Mouse (Mus musculus): ENCODE results near the gene Zfp62. TPM values are rescaled to one million over a fixed set of nuclear protein-coding genes. Genes with fewer than 3 reads are reported as not detected.

Zfp62 gene
- polyA plus RNA-seq, 1 experiment from 2014 or later = 42.3 TPM

GRCm38 (mm10) chr11:49259296-49259695, 56.2 kb downstream of the Zfp62 start:
- Histone ChIP-seq H3K36me3 (peaks cover 60% of the 10 kb centered on the region), H3K27me3 (ENCODE audit: low read depth, poor library complexity, severe bottlenecking) (no peaks in the 10 kb centered on the region), H3K9me3 (replicated peaks) (no peaks in the 10 kb centered on the region), H3K4me1 (no peaks in the 10 kb centered on the region), H3K4me3 (no peak overlapping the region), H3K27ac (replicated peaks) (no peak overlapping the region)
- WGBS = 97% methylated on average over 2 of the region's 2 CpGs
- DNase-seq (ENCODE audit: low spot score) = no peak

DNA sequence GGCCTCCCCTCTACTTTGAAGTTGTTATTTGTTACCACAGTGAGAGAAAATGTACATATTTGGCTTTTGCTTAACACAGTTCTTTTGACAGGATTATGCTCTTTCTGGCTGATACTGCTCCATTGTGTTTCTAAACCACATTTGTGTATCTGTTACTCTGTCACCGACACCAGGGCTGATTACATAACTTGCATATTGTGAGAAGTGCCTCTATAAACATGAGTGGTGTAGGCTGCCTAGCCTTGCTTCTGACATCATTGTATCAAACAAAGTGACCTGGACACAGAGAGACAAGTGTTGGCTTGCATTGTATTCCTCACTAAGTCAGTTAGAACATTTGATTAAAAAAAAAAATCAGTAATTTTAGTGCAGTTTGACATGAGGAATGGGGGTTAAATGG, 56.7 kb downstream of the Zfp62 start:
- 90% methylated on average over 1 of the region's 1 CpGs for WGBS
- peaks cover 57% of the 10 kb centered on the region for H3K36me3 ChIP-seq

DNA sequence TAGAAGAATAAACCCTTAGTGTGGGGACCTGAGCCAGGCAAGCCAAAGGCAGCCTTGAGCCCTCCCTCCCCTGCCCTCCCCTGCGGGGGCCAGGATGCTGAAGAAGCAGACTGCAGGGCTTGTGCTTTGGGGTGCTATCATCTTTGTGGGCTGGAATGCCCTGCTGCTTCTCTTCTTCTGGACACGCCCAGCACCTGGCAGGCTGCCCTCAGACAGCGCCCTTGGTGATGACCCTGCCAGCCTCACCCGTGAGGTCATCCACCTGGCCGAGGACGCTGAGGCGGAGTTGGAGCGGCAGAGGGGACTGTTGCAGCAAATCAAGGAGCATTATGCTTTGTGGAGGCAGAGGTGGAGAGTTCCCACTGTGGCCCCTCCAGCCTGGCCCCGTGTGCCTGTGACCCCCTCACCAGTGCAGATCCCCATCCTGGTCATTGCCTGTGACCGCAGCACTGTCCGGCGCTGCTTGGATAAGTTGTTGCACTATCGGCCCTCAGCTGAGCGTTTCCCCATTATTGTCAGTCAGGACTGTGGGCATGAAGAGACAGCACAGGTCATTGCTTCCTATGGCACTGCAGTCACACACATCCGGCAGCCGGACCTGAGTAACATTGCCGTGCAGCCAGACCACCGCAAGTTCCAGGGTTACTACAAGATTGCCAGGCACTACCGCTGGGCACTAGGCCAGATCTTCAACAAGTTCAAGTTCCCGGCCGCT, 57.7 kb downstream of the Zfp62 start:
- Histone ChIP-seq H3K4me1 (no peaks in the 10 kb centered on the region), H3K36me3 (peaks cover 48% of the 10 kb centered on the region)
- 94% methylated on average over 21 of the region's 21 CpGs for WGBS

More for the DNA sequence above, 56.7 kb downstream of the Zfp62 start:
- DNase-seq (ENCODE audit: low spot score) = no peak
- H3K27me3 ChIP-seq (ENCODE audit: low read depth, poor library complexity, severe bottlenecking) = no peaks in the 10 kb centered on the region
- no peaks in the 10 kb centered on the region for H3K9me3 ChIP-seq (replicated peaks)
- H3K27ac ChIP-seq (replicated peaks) = no peak overlapping the region
- H3K4me1 ChIP-seq = no peaks in the 10 kb centered on the region
- H3K4me3 ChIP-seq = no peak overlapping the region

DNA sequence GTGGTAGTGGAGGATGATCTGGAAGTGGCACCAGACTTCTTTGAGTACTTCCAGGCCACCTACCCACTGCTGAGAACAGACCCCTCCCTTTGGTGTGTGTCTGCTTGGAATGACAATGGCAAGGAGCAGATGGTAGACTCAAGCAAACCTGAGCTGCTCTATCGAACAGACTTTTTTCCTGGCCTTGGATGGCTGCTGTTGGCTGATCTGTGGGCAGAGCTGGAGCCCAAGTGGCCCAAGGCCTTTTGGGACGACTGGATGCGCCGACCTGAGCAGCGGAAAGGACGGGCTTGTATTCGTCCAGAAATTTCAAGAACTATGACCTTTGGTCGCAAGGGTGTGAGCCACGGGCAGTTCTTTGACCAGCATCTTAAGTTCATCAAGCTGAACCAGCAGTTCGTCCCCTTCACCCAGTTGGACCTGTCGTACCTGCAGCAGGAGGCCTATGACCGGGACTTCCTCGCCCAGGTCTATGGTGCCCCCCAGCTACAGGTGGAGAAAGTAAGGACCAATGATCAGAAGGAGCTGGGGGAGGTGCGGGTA, 58.3 kb downstream of the Zfp62 start:
- WGBS = 94% methylated on average over 14 of the region's 14 CpGs
- Histone ChIP-seq H3K36me3 (peaks cover 45% of the 10 kb centered on the region), H3K9me3 (replicated peaks) (no peaks in the 10 kb centered on the region), H3K4me1 (no peaks in the 10 kb centered on the region), H3K27me3 (ENCODE audit: low read depth, poor library complexity, severe bottlenecking) (no peaks in the 10 kb centered on the region), H3K4me3 (no peak overlapping the region), H3K27ac (replicated peaks) (no peak overlapping the region)
- DNase-seq (ENCODE audit: low spot score) = no peak

More for the DNA sequence above, 57.7 kb downstream of the Zfp62 start:
- H3K27ac ChIP-seq (replicated peaks) = no peak overlapping the region
- no peaks in the 10 kb centered on the region for H3K27me3 ChIP-seq (ENCODE audit: low read depth, poor library complexity, severe bottlenecking)
- no peak overlapping the region for H3K4me3 ChIP-seq
- no peak for DNase-seq (ENCODE audit: low spot score)
- no peaks in the 10 kb centered on the region for H3K9me3 ChIP-seq (replicated peaks)

GRCm38 (mm10) chr11:49262286-49262685, 59.2 kb downstream of the Zfp62 start:
- Histone ChIP-seq H3K36me3 (peaks cover 39% of the 10 kb centered on the region), H3K9me3 (replicated peaks) (no peaks in the 10 kb centered on the region), H3K4me3 (no peak overlapping the region), H3K27me3 (ENCODE audit: low read depth, poor library complexity, severe bottlenecking) (no peaks in the 10 kb centered on the region), H3K4me1 (no peaks in the 10 kb centered on the region), H3K27ac (replicated peaks) (no peak overlapping the region)
- no peak for DNase-seq (ENCODE audit: low spot score)
- 92% methylated on average over 5 of the region's 5 CpGs for WGBS

DNA sequence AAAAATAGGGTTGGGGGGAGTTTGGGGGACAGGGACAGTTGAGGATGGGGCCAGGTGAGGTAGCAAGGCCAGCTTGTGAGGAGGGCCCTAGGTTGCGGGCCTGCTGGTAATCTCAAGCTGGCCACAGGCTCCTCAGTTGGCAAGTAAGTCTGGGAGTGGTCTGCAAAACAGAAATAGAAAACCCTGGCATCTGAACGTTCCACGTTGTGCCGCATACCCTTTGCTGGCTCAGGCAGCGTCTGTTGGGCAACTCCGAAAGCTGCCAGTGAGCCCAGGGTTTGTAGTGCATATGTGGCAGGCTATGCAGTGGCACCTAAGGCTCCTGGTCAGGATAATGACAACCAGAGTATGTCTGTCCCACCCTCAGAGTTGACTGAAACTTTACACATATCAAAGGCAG, 60.1 kb downstream of the Zfp62 start:
- H3K36me3 ChIP-seq = peaks cover 35% of the 10 kb centered on the region
- H3K4me3 ChIP-seq = no peak overlapping the region
- no peak overlapping the region for H3K27ac ChIP-seq (replicated peaks)
- no peaks in the 10 kb centered on the region for H3K4me1 ChIP-seq
- H3K9me3 ChIP-seq (replicated peaks) = no peaks in the 10 kb centered on the region
- DNase-seq (ENCODE audit: low spot score) = no peak
- 92% methylated on average over 6 of the region's 6 CpGs for WGBS
- H3K27me3 ChIP-seq (ENCODE audit: low read depth, poor library complexity, severe bottlenecking) = no peaks in the 10 kb centered on the region

DNA sequence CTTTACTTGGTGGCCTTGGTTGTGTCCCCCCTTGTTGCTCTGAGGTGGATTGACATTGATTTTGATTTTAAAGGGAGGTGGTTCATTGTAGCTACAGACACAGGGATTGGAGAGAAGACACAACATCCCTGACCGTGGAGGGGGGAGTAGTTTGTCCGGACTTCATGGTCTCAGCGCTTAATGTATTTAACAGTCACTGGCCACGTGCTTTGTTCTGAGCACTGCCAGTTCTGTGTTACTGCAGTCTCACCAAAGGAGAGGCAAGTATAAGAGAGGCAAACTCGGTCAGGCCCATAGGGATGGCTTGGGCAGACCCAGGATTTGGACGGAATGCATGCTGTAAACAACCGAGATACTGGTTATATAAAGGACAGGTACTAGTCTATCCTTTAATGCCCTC, 61.0 kb downstream of the Zfp62 start:
- DNase-seq (ENCODE audit: low spot score) = no peak
- H3K27me3 ChIP-seq (ENCODE audit: low read depth, poor library complexity, severe bottlenecking) = no peaks in the 10 kb centered on the region
- 95% methylated on average over 7 of the region's 7 CpGs for WGBS
- H3K36me3 ChIP-seq = peaks cover 35% of the 10 kb centered on the region
- no peak overlapping the region for H3K4me3 ChIP-seq
- H3K27ac ChIP-seq (replicated peaks) = no peak overlapping the region
- H3K4me1 ChIP-seq = no peaks in the 10 kb centered on the region
- H3K9me3 ChIP-seq (replicated peaks) = no peaks in the 10 kb centered on the region

GRCm38 (mm10) chr11:49264622-49265021, 61.5 kb downstream of the Zfp62 start:
- no peaks in the 10 kb centered on the region for H3K4me1 ChIP-seq
- H3K4me3 ChIP-seq = no peak overlapping the region
- H3K36me3 ChIP-seq = peaks cover 33% of the 10 kb centered on the region
- H3K27me3 ChIP-seq (ENCODE audit: low read depth, poor library complexity, severe bottlenecking) = no peaks in the 10 kb centered on the region
- H3K9me3 ChIP-seq (replicated peaks) = no peaks in the 10 kb centered on the region
- no peak for DNase-seq (ENCODE audit: low spot score)
- H3K27ac ChIP-seq (replicated peaks) = no peak overlapping the region
- WGBS = 89% methylated on average over 11 of the region's 11 CpGs

DNA sequence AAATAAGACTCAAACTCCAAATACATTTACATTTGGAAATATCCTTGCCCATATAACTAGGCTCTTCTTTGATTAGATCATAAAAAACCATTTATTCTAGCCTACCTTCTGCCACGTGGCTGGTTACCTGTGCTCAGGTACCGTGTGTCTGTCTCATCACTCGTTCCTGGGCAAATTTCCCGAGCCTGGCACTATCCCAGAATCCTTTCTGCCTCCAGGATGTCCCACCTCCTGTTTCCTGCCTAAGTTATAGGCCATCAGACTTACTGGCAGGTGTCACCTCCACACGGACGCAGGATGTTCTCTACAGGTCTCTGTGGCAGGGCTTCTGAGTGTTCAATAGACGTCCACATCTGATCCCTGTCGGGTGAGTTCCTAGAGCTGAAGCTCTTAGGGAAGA, 62.0 kb downstream of the Zfp62 start:
- Histone ChIP-seq H3K27ac (replicated peaks) (no peak overlapping the region), H3K36me3 (peaks cover 30% of the 10 kb centered on the region), H3K27me3 (ENCODE audit: low read depth, poor library complexity, severe bottlenecking) (no peaks in the 10 kb centered on the region), H3K4me3 (no peak overlapping the region), H3K4me1 (no peaks in the 10 kb centered on the region), H3K9me3 (replicated peaks) (no peaks in the 10 kb centered on the region)
- no peak for DNase-seq (ENCODE audit: low spot score)
- 87% methylated on average over 8 of the region's 8 CpGs for WGBS

DNA sequence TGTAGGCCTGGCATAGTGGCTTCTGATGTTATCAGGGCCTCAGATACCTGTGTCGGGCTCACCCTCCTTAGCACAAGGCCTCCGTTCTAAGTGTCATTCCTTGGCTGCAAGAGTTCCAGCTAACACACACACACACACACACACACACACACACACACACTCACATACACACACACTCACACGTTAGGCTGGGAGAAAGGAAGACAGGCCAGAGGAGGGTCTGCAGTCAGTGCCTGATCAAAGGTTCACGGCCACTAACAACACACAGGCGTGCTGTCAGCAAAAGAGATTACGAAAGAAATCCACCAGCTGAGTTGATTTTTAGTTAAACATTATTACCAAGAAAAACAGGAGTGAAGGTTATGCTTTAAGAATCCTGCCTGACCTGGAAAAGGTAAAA, 63.6 kb downstream of the Zfp62 start:
- no peaks in the 10 kb centered on the region for H3K4me1 ChIP-seq
- no peak for DNase-seq (ENCODE audit: low spot score)
- H3K9me3 ChIP-seq (replicated peaks) = no peaks in the 10 kb centered on the region
- no peak overlapping the region for H3K4me3 ChIP-seq
- no peak overlapping the region for H3K27ac ChIP-seq (replicated peaks)
- H3K36me3 ChIP-seq = peaks cover 15% of the 10 kb centered on the region
- WGBS = 86% methylated on average over 6 of the region's 6 CpGs
- no peaks in the 10 kb centered on the region for H3K27me3 ChIP-seq (ENCODE audit: low read depth, poor library complexity, severe bottlenecking)

GRCm38 (mm10) chr11:49267316-49267715, 64.2 kb downstream of the Zfp62 start:
- no peaks in the 10 kb centered on the region for H3K4me1 ChIP-seq
- 93% methylated on average over 10 of the region's 10 CpGs for WGBS
- no peak overlapping the region for H3K27ac ChIP-seq (replicated peaks)
- no peaks in the 10 kb centered on the region for H3K27me3 ChIP-seq (ENCODE audit: low read depth, poor library complexity, severe bottlenecking)
- no peak for DNase-seq (ENCODE audit: low spot score)
- H3K4me3 ChIP-seq = no peak overlapping the region
- no peaks in the 10 kb centered on the region for H3K9me3 ChIP-seq (replicated peaks)
- peaks cover 8% of the 10 kb centered on the region for H3K36me3 ChIP-seq

GRCm38 (mm10) chr11:49267970-49268579, 65.0 kb downstream of the Zfp62 start:
- no peaks in the 10 kb centered on the region for H3K4me1 ChIP-seq
- no peak for DNase-seq (ENCODE audit: low spot score)
- no peaks in the 10 kb centered on the region for H3K27me3 ChIP-seq (ENCODE audit: low read depth, poor library complexity, severe bottlenecking)
- no peak overlapping the region for H3K27ac ChIP-seq (replicated peaks)
- H3K9me3 ChIP-seq (replicated peaks) = no peaks in the 10 kb centered on the region
- H3K4me3 ChIP-seq = no peak overlapping the region
- peaks cover 5% of the 10 kb centered on the region; the same call in 1 of the 2 replicates for H3K36me3 ChIP-seq
- WGBS = 91% methylated on average over 15 of the region's 15 CpGs
